Mouse (Mus musculus) frontal cortex, adult 2 months (tissue): ENCODE data around the gene Prrc2a. TPM values are rescaled to one million over a fixed set of nuclear protein-coding genes. Genes with fewer than 3 reads are reported as not detected.

Experiments
- DNase-seq, 2 experiments: peaks; one replicate each; pipeline ENCODE4 v3.0.0; 2022; ENCODE audit warnings: low spot score in 1 of 2; ENCODE audit errors: extremely low spot score in 1 of 2
- polyA plus RNA-seq: library from polyadenylated mRNA; depleted of rRNA; stranded (reverse); fragments of >200 nt; gene quantifications from 2 replicates; pipeline ENCODE4 v1.2.3, GENCODE M21; 2012

Prrc2a gene
- polyA plus RNA-seq, 1 experiment: 261 TPM

- no peak for DNase-seq
Observed at GRCm38 (mm10) chr17:35191723-35192122, 27.0 kb upstream of the Prrc2a start.

GRCm38 (mm10) chr17:35190096-35190495, 25.4 kb upstream of the Prrc2a start:
- DNase-seq: no peak

- DNase-seq: no peak
Observed at GRCm38 (mm10) chr17:35189186-35189585, 24.5 kb upstream of the Prrc2a start.

GRCm38 (mm10) chr17:35187959-35188610, 23.4 kb upstream of the Prrc2a start, which contains the start of gene Lst1:
Gene Lst1 (minus strand): TSS chr17:35188439.
- no peak for DNase-seq

GRCm38 (mm10) chr17:35187345-35187744, 22.6 kb upstream of the Prrc2a start:
- DNase-seq: no peak

- DNase-seq: no peak
Observed at GRCm38 (mm10) chr17:35186681-35187080, 22.0 kb upstream of the Prrc2a start.

- DNase-seq: no peak
Observed at GRCm38 (mm10) chr17:35185639-35186611, 21.2 kb upstream of the Prrc2a start.

DNA sequence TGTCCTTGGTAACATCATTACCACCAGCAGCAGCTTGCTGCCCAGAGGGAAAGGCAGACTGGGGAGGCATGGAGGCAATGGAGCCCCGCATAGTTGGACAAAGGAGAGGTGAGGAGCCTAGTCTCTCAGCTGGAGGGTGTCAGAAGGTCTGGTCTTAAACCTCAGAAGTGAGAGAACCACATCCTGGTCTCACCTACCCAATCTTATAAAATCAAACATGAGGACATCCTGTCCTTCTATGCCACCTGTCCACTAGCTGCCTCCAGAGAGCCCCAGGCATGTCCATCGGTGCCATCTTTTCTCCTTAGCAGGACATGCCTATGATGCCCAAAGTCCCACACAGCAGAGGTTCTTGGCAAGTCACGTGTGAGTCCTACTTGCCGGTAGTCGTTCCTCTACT, 15.4 kb upstream of the Prrc2a start:
- DNase-seq: no peak

- DNase-seq: peak in 1 of 2 experiments; percentile 72
Observed at GRCm38 (mm10) chr17:35178528-35178927, 13.8 kb upstream of the Prrc2a start.

DNA sequence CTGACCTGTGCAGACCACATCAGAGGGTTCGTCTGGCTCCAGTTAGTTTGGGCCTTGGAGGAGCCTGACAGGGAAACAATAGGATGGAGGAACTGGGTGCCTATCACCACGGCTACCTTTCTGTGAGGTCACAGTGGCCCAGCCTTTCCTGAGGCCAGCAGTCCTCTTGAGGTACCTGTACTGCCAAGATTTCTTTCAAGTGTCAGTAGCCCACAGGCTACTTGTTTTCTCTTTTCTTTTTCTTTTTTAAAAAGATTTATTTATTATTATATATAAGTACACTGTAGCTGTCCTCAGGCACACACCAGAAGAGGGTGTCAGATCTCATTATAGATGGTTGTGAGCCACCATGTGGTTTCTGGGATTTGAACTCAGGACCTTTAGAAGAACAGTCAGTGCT, 11.3 kb upstream of the Prrc2a start, which contains the start of gene Aif1:
TSS of gene Aif1 (minus strand) at position 101 of the 400 bp plus-strand sequence.
- no peak for DNase-seq

DNA sequence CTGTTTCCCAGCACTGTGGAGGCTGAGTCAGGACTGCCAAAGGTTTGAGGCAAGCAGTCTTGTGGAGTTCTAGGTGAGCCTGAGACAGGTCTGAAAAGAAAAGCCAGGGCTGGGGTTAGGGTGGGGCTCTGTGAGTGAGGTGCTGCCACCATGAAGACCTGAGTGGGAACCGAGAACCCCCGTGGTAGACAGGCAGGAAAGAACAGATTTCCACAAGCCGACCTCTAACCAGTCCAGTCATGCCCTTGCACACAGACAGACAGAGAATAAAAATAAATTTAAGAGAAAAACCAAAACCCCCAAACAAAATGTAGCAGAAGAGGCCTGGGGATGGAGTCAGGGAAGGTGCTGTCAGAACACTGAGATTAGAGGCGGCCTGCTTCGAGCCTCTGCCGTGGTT, 10.7 kb upstream of the Prrc2a start:
- DNase-seq: no peak

DNA sequence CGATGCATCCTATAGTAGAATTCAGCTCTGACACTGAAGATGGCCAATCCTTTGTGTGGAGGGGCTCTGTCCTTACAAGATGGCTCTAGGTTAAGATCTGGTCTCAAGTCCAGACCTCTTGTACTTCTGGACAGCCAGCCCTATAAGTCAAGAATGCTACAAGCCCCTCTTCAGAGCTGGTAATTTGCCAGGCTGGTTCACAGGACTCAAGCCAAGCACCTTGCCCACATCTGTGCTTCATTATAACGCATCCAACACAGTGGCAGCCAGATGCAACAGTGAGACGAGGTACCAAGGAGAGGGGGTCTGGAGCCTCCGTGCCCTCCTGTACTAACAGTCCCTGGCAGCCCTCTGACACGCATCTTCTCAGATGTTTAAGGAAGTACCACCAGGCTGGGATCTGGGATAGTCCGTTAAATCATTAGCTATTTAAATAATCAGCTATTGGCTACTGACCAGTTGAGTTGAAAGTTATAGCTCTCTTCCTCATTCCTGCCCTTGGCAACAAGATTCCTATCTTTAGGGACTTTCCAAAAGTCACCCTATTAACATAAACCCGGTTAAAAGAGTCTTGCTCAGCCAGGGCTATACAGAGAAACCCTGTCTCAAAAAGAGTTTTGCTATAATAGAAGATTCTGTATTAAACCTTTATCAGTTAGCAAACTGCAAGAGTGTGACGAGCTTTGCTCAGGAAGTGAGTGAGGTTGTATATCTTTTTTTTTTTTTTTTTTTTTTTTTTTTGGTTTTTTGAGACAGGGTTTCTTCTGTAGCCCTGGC, 9.7 kb upstream of the Prrc2a start:
- DNase-seq: no peak

DNA sequence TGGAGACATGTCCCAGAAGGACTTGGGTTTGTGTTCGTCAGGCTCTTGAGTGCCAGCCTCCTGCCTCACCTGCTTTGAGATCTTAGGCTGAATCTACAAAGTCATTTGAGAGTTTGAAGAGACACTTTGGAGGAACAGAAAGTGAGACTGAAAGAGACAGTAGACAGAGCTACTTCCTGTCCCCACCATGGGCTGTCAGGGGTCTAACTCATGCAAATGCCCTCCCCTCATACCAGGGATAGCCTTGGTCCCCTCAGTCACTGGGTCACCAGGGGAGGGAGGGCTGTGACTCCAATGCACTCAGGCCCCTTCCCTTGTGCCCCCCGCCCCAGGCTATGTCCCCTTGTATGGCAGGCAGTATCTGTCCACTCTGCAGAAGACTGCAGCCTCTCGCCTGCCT, 8.6 kb upstream of the Prrc2a start:
- DNase-seq: no peak

- DNase-seq: peak in 1 of 2 experiments; percentile 68
Observed at GRCm38 (mm10) chr17:35172445-35173234, 7.9 kb upstream of the Prrc2a start.

DNA sequence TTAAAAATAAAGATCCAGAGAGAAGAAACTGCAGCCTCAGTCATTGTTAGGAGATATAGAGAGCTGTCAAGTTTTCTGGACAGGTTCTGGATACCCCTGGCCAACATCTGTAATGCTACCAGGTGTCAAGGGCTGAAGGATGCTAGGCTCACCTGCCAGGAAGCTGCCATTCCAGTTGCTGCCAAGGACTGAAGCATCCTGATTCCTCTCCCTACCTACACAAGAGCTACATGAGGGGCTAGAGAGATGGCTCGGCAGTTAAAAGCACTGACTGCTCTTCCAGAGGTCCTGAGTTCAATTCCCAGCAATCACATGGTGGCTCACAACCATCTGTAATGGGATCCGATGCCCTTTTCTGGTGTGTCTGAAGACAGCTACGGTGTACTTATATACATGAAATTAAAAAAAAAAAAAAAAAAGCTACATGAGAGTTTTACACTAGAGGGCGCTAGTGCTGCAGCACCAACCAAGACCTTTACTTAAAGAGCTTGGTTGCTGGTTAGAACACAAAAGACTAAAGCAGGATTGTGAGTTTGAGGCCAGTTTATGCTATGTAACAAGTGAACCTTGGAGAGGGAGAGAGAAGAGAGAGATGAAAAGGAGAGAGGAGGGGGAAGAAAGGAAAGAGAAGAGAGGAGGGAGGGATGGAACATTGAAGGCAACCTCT, 4.0 kb upstream of the Prrc2a start:
- DNase-seq: peak in 1 of 2 experiments; percentile 68

- DNase-seq: peak in 1 of 2 experiments; percentile 66
Observed at GRCm38 (mm10) chr17:35167794-35168193, 3.1 kb upstream of the Prrc2a start.

DNA sequence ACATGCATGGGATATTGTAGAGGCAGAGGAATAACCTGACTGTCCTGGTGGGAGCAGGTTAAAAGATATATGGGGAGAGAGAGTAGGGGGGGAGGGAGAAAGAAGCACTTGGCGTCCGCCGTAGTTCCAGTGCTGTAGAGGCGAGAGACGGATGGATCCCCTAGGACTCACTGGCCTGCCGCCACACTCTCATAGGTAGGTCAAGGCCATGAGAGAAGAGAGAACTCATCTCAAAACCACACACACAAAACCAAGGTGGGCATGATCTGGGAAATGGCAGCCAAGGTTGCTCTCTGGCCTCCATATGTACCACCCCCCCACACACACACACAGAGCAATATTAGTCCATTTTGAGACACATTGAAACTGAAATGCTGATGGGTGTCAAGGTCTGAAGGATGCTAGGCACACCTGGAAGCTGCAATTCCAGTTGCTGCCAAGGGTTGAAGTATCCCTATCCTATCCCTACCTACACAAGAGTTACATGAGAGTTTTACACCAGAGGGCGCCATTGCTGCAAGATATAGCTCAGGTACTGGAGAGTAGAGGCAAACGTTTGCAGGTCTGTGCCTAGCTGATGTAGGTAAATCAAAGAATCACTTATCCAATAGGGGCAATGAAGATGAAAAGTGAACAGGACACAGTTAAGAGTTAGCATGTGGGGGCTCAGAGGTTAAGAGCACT, 1.8 kb upstream of the Prrc2a start:
- peak in 1 of 2 experiments; percentile 88 for DNase-seq

GRCm38 (mm10) chr17:35165451-35166155, 906 bp upstream of the Prrc2a start:
- DNase-seq: no peak
